Mouse (Mus musculus) CD4-positive helper T cell, adult 2 months (primary cell): ENCODE results near the gene Nsl1.

Experiments
- DNase-seq: peaks from one replicate; pipeline ENCODE4 v3.0.0-alpha.2; 2012; ENCODE audit warnings: low read depth, missing footprints, low spot score

Gene Nsl1

GRCm38 (mm10) chr1:191135406-191135805, 72.6 kb downstream of the Nsl1 start:
- no peak for DNase-seq
